Mouse (Mus musculus): ENCODE results near the gene Gm4201.
"Not testable (repeated sequence)": the region's sequence is repeated elsewhere in the genome, so short reads cannot be mapped to it uniquely, and the experiment has no call there.

Gene Gm4201

GRCm38 (mm10) chr7:22565243-22565642 lies at the start of gene Gm4201:
Gene Gm4201, minus strand, starts transcription at chr7:22565343.
- in situ Hi-C loops (cut with MboI; ENCODE audit: low pct_unique_long_range_greater_than_20kb in 1 of 2, low sequenced_read_pairs in 2 of 2, unreplicated experiment in 1 of 2) = not testable (repeated sequence)

GRCm38 (mm10) chr7:22588027-22588426 lies 22.9 kb upstream of the Gm4201 start, which contains the start of gene Gm4565:
Gene Gm4565, minus strand, starts transcription at chr7:22588127.
- in situ Hi-C loops (cut with MboI; ENCODE audit: low pct_unique_long_range_greater_than_20kb in 1 of 2, low sequenced_read_pairs in 2 of 2, unreplicated experiment in 1 of 2) = not testable (repeated sequence)

GRCm38 (mm10) chr7:22534787-22535186 lies 30.4 kb downstream of the Gm4201 start, which contains the start of gene Gm8677:
Gene Gm8677, minus strand, starts transcription at chr7:22534887.
- in situ Hi-C loops (cut with MboI; ENCODE audit: low pct_unique_long_range_greater_than_20kb in 1 of 2, low sequenced_read_pairs in 2 of 2, unreplicated experiment in 1 of 2) = not testable (repeated sequence)

DNA sequence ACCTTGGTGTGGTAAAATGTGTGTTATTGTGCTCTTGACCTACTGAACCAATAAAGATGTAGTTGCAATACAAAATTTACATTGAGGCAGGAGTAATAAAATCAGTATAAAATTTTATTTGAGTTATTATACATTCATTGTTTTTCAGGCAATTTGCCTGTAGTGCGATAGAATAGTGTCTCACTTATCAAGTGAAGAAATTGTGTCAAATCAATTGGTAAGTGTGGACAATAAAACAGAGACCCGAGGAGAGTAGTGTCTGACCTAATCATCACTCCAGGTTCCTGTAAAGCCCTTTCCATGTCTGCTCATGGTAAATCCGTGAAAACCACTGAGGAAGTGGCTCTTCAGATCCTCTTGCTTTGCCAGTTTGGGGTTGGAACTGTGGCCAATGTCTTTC lies 42.5 kb downstream of the Gm4201 start, which contains the start of gene Vmn1r152:
TSS of gene Vmn1r152 (plus strand) at position 301 of the 400 bp plus-strand sequence.
- in situ Hi-C loops (cut with MboI; ENCODE audit: low pct_unique_long_range_greater_than_20kb in 1 of 2, low sequenced_read_pairs in 2 of 2, unreplicated experiment in 1 of 2) = not testable (repeated sequence)
